Mouse (Mus musculus) kidney, adult 2 months (tissue): ENCODE data around the gene Sap30.

Experiments
- CTCF ChIP-seq: fragments of 200-500 bp; conservative IDR thresholded peaks from 2 replicates; pipeline ENCODE4 v1.5.1; 2011; ENCODE audit warnings: low read depth, mild to moderate bottlenecking, control low read depth, low read length, moderate library complexity, mixed read lengths; ENCODE audit not compliant: insufficient read depth, insufficient read length
- POLR2A ChIP-seq: fragments of 200-500 bp; IDR thresholded peaks from one replicate; pipeline ENCODE4 v1.6.1; 2011; ENCODE audit warnings: low read depth, low read length, control low read depth

DNA sequence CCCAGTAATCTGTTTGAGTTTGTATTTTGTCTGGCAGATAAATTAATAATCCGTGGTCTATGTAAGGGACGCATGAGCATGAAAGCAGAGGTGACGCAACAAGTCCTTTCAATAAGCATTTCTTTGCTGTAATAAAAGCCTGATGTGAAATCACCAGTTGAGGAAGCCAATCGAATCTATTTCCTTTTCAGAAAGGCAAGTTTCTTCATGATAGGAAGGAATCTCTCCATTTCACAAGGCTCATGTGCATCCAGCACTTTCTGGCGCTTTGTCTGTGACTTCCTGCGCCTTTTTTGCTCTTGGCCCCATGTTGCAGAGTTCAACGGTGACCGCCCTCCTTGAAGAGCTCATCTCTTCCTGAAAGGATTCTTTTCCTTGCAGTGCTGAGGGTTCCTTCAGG lies 8.0 kb downstream of the Sap30 start:
- TF ChIP-seq POLR2A (no peak), CTCF (no peak)
